In genomic region chr9:65238191-65238760, GRCm38 (mm10) we compare ENCODE assay signal across 10 mouse cellular contexts. TPM values are rescaled to one million over a fixed set of nuclear protein-coding genes. Genes with fewer than 3 reads are reported as not detected.
A peak's percentile ranks its signal among the peaks of the same experiment; 100 is the strongest.
DNase-seq lines count a peak whose midpoint lies in the region; ATAC-seq lines count a peak whose summit lies in the region.
"Had no signal": no experiment of that assay in that cellular context is flagged by ENCODE, and none has a peak within 500 bp of the region (broad histone marks: within the 10 kb centered on the region; RNA-seq: fewer than 3 reads in every experiment).

No protein-coding gene starts in this region.

- H3K4me1 ChIP-seq in kidney, embryonic 16.5 days (ENCODE audit: insufficient read depth, low read length) = peaks cover 10% of the 10 kb centered on the region
- H3K4me1 ChIP-seq in limb, embryonic 13.5 days = peaks cover 15% of the 10 kb centered on the region
- H3K4me1 ChIP-seq in neural tube, embryonic 14.5 days (ENCODE audit: control insufficient read depth, insufficient read depth, low read length) = peaks cover 11% of the 10 kb centered on the region; the same call in 1 of the 2 replicates

- no peak overlapping the region for H3K9ac ChIP-seq in kidney, embryonic 16.5 days (replicated peaks; ENCODE audit: low read length)
- peak overlapping the region; percentile 45 for H3K9ac ChIP-seq in limb, embryonic 13.5 days
- H3K9ac ChIP-seq in neural tube, embryonic 14.5 days (replicated peaks; ENCODE audit: low read depth, low read length) = no peak overlapping the region
- H3K9ac ChIP-seq: liver, embryonic 15.5 days had no signal

- no peaks in the 10 kb centered on the region for H3K27me3 ChIP-seq in kidney, embryonic 16.5 days (ENCODE audit: insufficient read depth, low read length)
- no peaks in the 10 kb centered on the region for H3K27me3 ChIP-seq in limb, embryonic 13.5 days
- H3K27me3 ChIP-seq in neural tube, embryonic 14.5 days (ENCODE audit: control insufficient read depth, insufficient read depth, low read length) = no peaks in the 10 kb centered on the region
- H3K27me3 ChIP-seq: liver, embryonic 15.5 days had no signal

- H3K36me3 ChIP-seq in kidney, embryonic 16.5 days (ENCODE audit: insufficient read depth, low read length) = no peaks in the 10 kb centered on the region
- peaks cover 9% of the 10 kb centered on the region; the same call in 1 of the 2 replicates for H3K36me3 ChIP-seq in limb, embryonic 13.5 days
- no peaks in the 10 kb centered on the region for H3K36me3 ChIP-seq in neural tube, embryonic 14.5 days (ENCODE audit: control insufficient read depth, insufficient read depth, low read length)

- 35% methylated on average over 13 of the region's 13 CpGs for WGBS in kidney, embryonic 16.5 days
- WGBS in limb, embryonic 13.5 days = 26% methylated on average over 13 of the region's 13 CpGs
- WGBS in neural tube, embryonic 14.5 days = 25% methylated on average over 13 of the region's 13 CpGs

- no peaks in the 10 kb centered on the region for H3K9me3 ChIP-seq in kidney, embryonic 16.5 days (ENCODE audit: low read length)
- H3K9me3 ChIP-seq in limb, embryonic 13.5 days = no peaks in the 10 kb centered on the region
- H3K9me3 ChIP-seq in neural tube, embryonic 14.5 days (ENCODE audit: control insufficient read depth, low read length) = no peaks in the 10 kb centered on the region
- H3K9me3 ChIP-seq: liver, embryonic 15.5 days had no signal

- H3K4me2 ChIP-seq in kidney, embryonic 16.5 days (replicated peaks; ENCODE audit: low read depth, low read length) = no peak overlapping the region
- no peak overlapping the region for H3K4me2 ChIP-seq in limb, embryonic 13.5 days (replicated peaks)
- H3K4me2 ChIP-seq in neural tube, embryonic 14.5 days (ENCODE audit: low read depth, low read length) = no peak overlapping the region
- H3K4me2 ChIP-seq: liver, embryonic 15.5 days had no signal

- no peak for ATAC-seq in kidney, embryonic 16.5 days (ENCODE audit: low FRiP score, low TSS enrichment)
- no peak for ATAC-seq in limb, embryonic 13.5 days (ENCODE audit: low FRiP score, low read depth)
- no peak for ATAC-seq in neural tube, embryonic 14.5 days (ENCODE audit: low read depth)
- no peak for ATAC-seq in CD4-positive, CD25-positive, alpha-beta regulatory T cell, adult 4 months

- no peak for DNase-seq in kidney, adult 11 months
- DNase-seq in kidney, postnatal 14 days = peak; percentile 49
- DNase-seq in spleen, postnatal 14 days (ENCODE audit: low spot score in 2 of 2) = no peak
- DNase-seq: cerebellum, postnatal 25 days; heart, postnatal 36 days had no signal

- no peak overlapping the region for H3K4me3 ChIP-seq in kidney, embryonic 16.5 days (ENCODE audit: low read length)
- no peak overlapping the region for H3K4me3 ChIP-seq in limb, embryonic 13.5 days
- no peak overlapping the region for H3K4me3 ChIP-seq in neural tube, embryonic 14.5 days (ENCODE audit: low read depth, low read length)
- H3K4me3 ChIP-seq: liver, embryonic 15.5 days had no signal

- peak overlapping the region; percentile 62; the same call in 1 of the 2 replicates for H3K27ac ChIP-seq in kidney, embryonic 16.5 days (ENCODE audit: low read length)
- H3K27ac ChIP-seq in limb, embryonic 13.5 days = no peak overlapping the region
- H3K27ac ChIP-seq in neural tube, embryonic 14.5 days (ENCODE audit: low read depth, low read length) = peak overlapping the region; percentile 52; the same call in 1 of the 2 replicates
- H3K27ac ChIP-seq: liver, embryonic 15.5 days had no signal

RNA-seq across cellular contexts. Expression of gene Cilp, which starts 26.7 kb away (rescaled TPM):
- 0.76 and 0.82 TPM in 2 replicates for polyA plus RNA-seq in kidney, embryonic 16.5 days (2015; fragmentation: Nextera tagmentation; extraction: Ambion mirVana)
- 1.9 TPM in 2 replicates for polyA plus RNA-seq in limb, embryonic 13.5 days (2015; fragmentation: Nextera tagmentation; extraction: Ambion mirVana)
- polyA plus RNA-seq in neural tube, embryonic 14.5 days (2014; fragmentation: Nextera tagmentation; extraction: Ambion mirVana) = 0.23 and 0.57 TPM in 2 replicates
- not detected for polyA plus RNA-seq in CD4-positive, CD25-positive, alpha-beta regulatory T cell, adult 4 months (2017; shearing (Covaris generic))

RNA-seq across cellular contexts. Expression of gene Parp16, which starts 43.1 kb away (rescaled TPM):
- 7.4 and 8.6 TPM in 2 replicates for polyA plus RNA-seq in kidney, embryonic 16.5 days (2015; fragmentation: Nextera tagmentation; extraction: Ambion mirVana)
- polyA plus RNA-seq in limb, embryonic 13.5 days (2015; fragmentation: Nextera tagmentation; extraction: Ambion mirVana) = 7.0 and 7.1 TPM in 2 replicates
- polyA plus RNA-seq in neural tube, embryonic 14.5 days (2014; fragmentation: Nextera tagmentation; extraction: Ambion mirVana) = 5.3 and 6.7 TPM in 2 replicates
- polyA plus RNA-seq in CD4-positive, CD25-positive, alpha-beta regulatory T cell, adult 4 months (2017; shearing (Covaris generic)) = 1 to 10 TPM; 6.4 to 7.5 TPM

RNA-seq across cellular contexts. Expression of gene Clpx, which starts 55.8 kb away (rescaled TPM):
- polyA plus RNA-seq in kidney, embryonic 16.5 days (2015; fragmentation: Nextera tagmentation; extraction: Ambion mirVana) = 54.5 and 56.7 TPM in 2 replicates
- polyA plus RNA-seq in limb, embryonic 13.5 days (2015; fragmentation: Nextera tagmentation; extraction: Ambion mirVana) = 62.3 and 66.2 TPM in 2 replicates
- 40.5 and 43.1 TPM in 2 replicates for polyA plus RNA-seq in neural tube, embryonic 14.5 days (2014; fragmentation: Nextera tagmentation; extraction: Ambion mirVana)
- 10 to 100 TPM; 35.2 to 36.3 TPM for polyA plus RNA-seq in CD4-positive, CD25-positive, alpha-beta regulatory T cell, adult 4 months (2017; shearing (Covaris generic))
